Mouse (Mus musculus) hindbrain, embryonic 11.5 days (tissue): ENCODE results near the gene Vmn1r47. TPM values are rescaled to one million over a fixed set of nuclear protein-coding genes. Genes with fewer than 3 reads are reported as not detected.
"Not testable (repeated sequence)": the region's sequence is repeated elsewhere in the genome, so short reads cannot be mapped to it uniquely, and the experiment has no call there.

ENCODE experiments used
- ATAC-seq: fragments of 200-750 bp; cut with Nextera tagmentation; 2 replicates; pipeline ENCODE4 v1.8.0; 2017; ENCODE audit warnings: mild to moderate bottlenecking, moderate TSS enrichment, moderate library complexity; ENCODE audit not compliant: low FRiP score
- DNase-seq: peaks from one replicate; pipeline ENCODE4 v3.0.0-alpha.2; 2015; ENCODE audit warnings: low spot score
- H3K27ac ChIP-seq: fragments of 300-500 bp; sonication (generic); 2 replicates; pipeline ENCODE4 v1.5.1; 2014; ENCODE audit warnings: mild to moderate bottlenecking, low read depth, low read length
- H3K27me3 ChIP-seq: fragments of 300-500 bp; sonication (generic); 2 replicates; pipeline ENCODE4 v1.6.1; 2014; ENCODE audit warnings: mild to moderate bottlenecking, low read length, moderate library complexity, mixed read lengths; ENCODE audit not compliant: control insufficient read depth, insufficient read depth
- H3K36me3 ChIP-seq: fragments of 300-500 bp; sonication (generic); 2 replicates; pipeline ENCODE4 v1.6.1; 2014; ENCODE audit warnings: mild to moderate bottlenecking, low read length, moderate library complexity, mixed read lengths; ENCODE audit not compliant: control insufficient read depth, insufficient read depth
- H3K4me1 ChIP-seq: fragments of 300-500 bp; sonication (generic); replicated peaks from 2 replicates; pipeline ENCODE4 v1.6.1; 2014; ENCODE audit warnings: low read length, mixed read lengths; ENCODE audit not compliant: control insufficient read depth, insufficient read depth
- H3K4me2 ChIP-seq: fragments of 300-500 bp; sonication (generic); replicated peaks from 2 replicates; pipeline ENCODE4 v1.6.1; 2014; ENCODE audit warnings: mild to moderate bottlenecking, low read depth, low read length
- H3K4me3 ChIP-seq: fragments of 300-500 bp; sonication (generic); 2 replicates; pipeline ENCODE4 v1.5.1; 2014; ENCODE audit warnings: low read depth, low read length
- H3K9ac ChIP-seq: fragments of 300-500 bp; sonication (generic); 2 replicates; pipeline ENCODE4 v1.6.1; 2014; ENCODE audit warnings: low read depth, low read length
- H3K9me3 ChIP-seq: fragments of 300-500 bp; sonication (generic); 2 replicates; pipeline ENCODE4 v1.6.1; 2016; ENCODE audit warnings: low read length; ENCODE audit not compliant: control insufficient read depth
- WGBS: fragments of 180-500 bp; shearing (Covaris S2); extraction: QIAGEN DNeasy Blood & Tissue Kit; methylation state at CpG from one replicate; pipeline ENCODE4 v1.1.7; 2014; 5-methylcytosine and 5-hydroxymethylcytosine counted together
- polyA plus RNA-seq: library from polyadenylated mRNA; unstranded; fragments of >200 nt; fragmentation: Nextera tagmentation; extraction: Ambion mirVana; gene quantifications from 2 replicates; pipeline ENCODE4 v1.2.1, GENCODE M21; 2014

The Vmn1r47 gene
- not detected in 2 replicates for polyA plus RNA-seq

GRCm38 (mm10) chr6:90015847-90016246 is at the start of gene Vmn1r47:
Gene Vmn1r47, plus strand, starts transcription at chr6:90016147.
- not testable (repeated sequence) for ATAC-seq, H3K4me2 ChIP-seq, H3K9ac ChIP-seq, DNase-seq, H3K27ac ChIP-seq, H3K4me1 ChIP-seq, H3K27me3 ChIP-seq, H3K36me3 ChIP-seq, H3K9me3 ChIP-seq, H3K4me3 ChIP-seq
- WGBS, result 100% methylated on average over 1 of the region's 1 CpGs

GRCm38 (mm10) chr6:89966341-89966740 is 49.6 kb upstream of the Vmn1r47 start:
- ATAC-seq, result no peak
- Histone ChIP-seq H3K4me2 (no peak overlapping the region), H3K4me1 (no peaks in the 10 kb centered on the region)

GRCm38 (mm10) chr6:89969013-89969412 is 46.9 kb upstream of the Vmn1r47 start, which contains the start of gene Vmn1r46:
Gene Vmn1r46, plus strand, starts transcription at chr6:89969313.
- DNase-seq (no peak), ATAC-seq (no peak)
- Histone ChIP-seq H3K4me3 (no peak within 1 kb of the TSS), H3K9ac (no peak within 1 kb of the TSS), H3K4me1 (no peaks in the 10 kb centered on the region), H3K27ac (no peak within 1 kb of the TSS), H3K9me3 (no peaks in the 10 kb centered on the region), H3K36me3 (no peaks in the 10 kb centered on the region), H3K27me3 (no peaks in the 10 kb centered on the region), H3K4me2 (no peak within 1 kb of the TSS)
- 82% methylated on average over 2 of the region's 2 CpGs for WGBS

More at GRCm38 (mm10) chr6:89966341-89966740, 49.6 kb upstream of the Vmn1r47 start:
- DNase-seq, result no peak
- no peaks in the 10 kb centered on the region for H3K27me3 ChIP-seq
- H3K36me3 ChIP-seq, result no peaks in the 10 kb centered on the region
- H3K4me3 ChIP-seq, result no peak overlapping the region
- no peaks in the 10 kb centered on the region for H3K9me3 ChIP-seq
- H3K27ac ChIP-seq, result no peak overlapping the region
- H3K9ac ChIP-seq, result no peak overlapping the region

GRCm38 (mm10) chr6:89985989-89986388 is 30.0 kb upstream of the Vmn1r47 start:
- ATAC-seq (no peak), DNase-seq (no peak)
- 17% methylated on average over 1 of the region's 1 CpGs for WGBS

GRCm38 (mm10) chr6:90036741-90037140 is 20.8 kb downstream of the Vmn1r47 start, which contains the start of gene Vmn1r48:
Gene Vmn1r48, minus strand, starts transcription at chr6:90036841.
- not testable (repeated sequence) for H3K9me3 ChIP-seq, H3K36me3 ChIP-seq, H3K4me1 ChIP-seq, H3K4me3 ChIP-seq, DNase-seq, H3K27me3 ChIP-seq, H3K9ac ChIP-seq, ATAC-seq, H3K4me2 ChIP-seq, H3K27ac ChIP-seq
- WGBS, result no CpG with 5 or more reads among the region's 2 CpGs

More at GRCm38 (mm10) chr6:89985989-89986388, 30.0 kb upstream of the Vmn1r47 start:
- Histone ChIP-seq H3K9me3 (no peaks in the 10 kb centered on the region; the same call in 1 of the 2 replicates), H3K4me3 (no peak overlapping the region), H3K9ac (no peak overlapping the region), H3K27ac (no peak overlapping the region), H3K27me3 (no peaks in the 10 kb centered on the region), H3K4me1 (no peaks in the 10 kb centered on the region), H3K4me2 (no peak overlapping the region), H3K36me3 (no peaks in the 10 kb centered on the region)

Other genes with a start within 250 kb of the Vmn1r47 start
- gene Vmn1r42, start 139.7 kb upstream of the Vmn1r47 start, polyA plus RNA-seq, result not detected in 2 replicates
- not detected in 2 replicates for gene Vmn1r43, start 139.7 kb upstream of the Vmn1r47 start, polyA plus RNA-seq
- gene Vmn1r44, start 132.5 kb upstream of the Vmn1r47 start, polyA plus RNA-seq, result not detected in 2 replicates
- gene Vmn1r45, start 75.5 kb upstream of the Vmn1r47 start, polyA plus RNA-seq, result not detected in 2 replicates
- gene Vmn1r46, start 46.8 kb upstream of the Vmn1r47 start, polyA plus RNA-seq, result not detected in 2 replicates
- not detected in 2 replicates for gene Vmn1r48, start 20.7 kb downstream of the Vmn1r47 start, polyA plus RNA-seq
- gene Vmn1r49, start 62.4 kb downstream of the Vmn1r47 start, polyA plus RNA-seq, result not detected in 2 replicates
- gene Vmn1r50, start 85.3 kb downstream of the Vmn1r47 start, polyA plus RNA-seq, result not detected in 2 replicates
- not detected in 2 replicates for gene Vmn1r51, start 106.4 kb downstream of the Vmn1r47 start, polyA plus RNA-seq
- not detected in 2 replicates for gene Vmn1r52, start 158.7 kb downstream of the Vmn1r47 start, polyA plus RNA-seq
- gene V1ra8, start 186.6 kb downstream of the Vmn1r47 start, polyA plus RNA-seq, result not detected in 2 replicates
- gene Vmn1r53, start 208.3 kb downstream of the Vmn1r47 start, polyA plus RNA-seq, result not detected in 2 replicates
- not detected in 2 replicates for gene Vmn1r54, start 230.2 kb downstream of the Vmn1r47 start, polyA plus RNA-seq